Mouse (Mus musculus) frontal cortex, postnatal 10 days (tissue): ENCODE measurements at regions not wholly inside any gene's neighbourhood (a gene's known extent, or its start where the extent isn't known, plus 50 kb on each side); places are given as distances from the start of the nearest gene placed in this dataset.

Experiments used
- DNase-seq, 2 experiments: peaks; one replicate each; pipeline ENCODE4 v3.0.0; 2022; ENCODE audit warnings: low spot score in 2 of 2, mixed read lengths in 1 of 2

GRCm38 (mm10) chr4:150725443-150726135, 73.6 kb upstream of the Slc45a1 start:
- DNase-seq: no peak

GRCm38 (mm10) chr4:150724823-150725222, 72.8 kb upstream of the Slc45a1 start:
- no peak for DNase-seq

GRCm38 (mm10) chr4:150721619-150722283, 69.8 kb upstream of the Slc45a1 start:
- DNase-seq: no peak

- DNase-seq: no peak
These were observed 65.9 kb upstream of the Slc45a1 start for GRCm38 (mm10) chr4:150717866-150718265.

- DNase-seq: no peak
These were observed 63.1 kb upstream of the Slc45a1 start for GRCm38 (mm10) chr4:150715051-150715450.

GRCm38 (mm10) chr4:150713291-150713690, 61.3 kb upstream of the Slc45a1 start:
- no peak for DNase-seq

- no peak for DNase-seq
These were observed 60.9 kb upstream of the Slc45a1 start for GRCm38 (mm10) chr4:150712856-150713255.

- no peak for DNase-seq
These were observed 59.7 kb upstream of the Slc45a1 start for GRCm38 (mm10) chr4:150711646-150712045.

- DNase-seq: no peak
These were observed 57.6 kb upstream of the Slc45a1 start for GRCm38 (mm10) chr4:150709391-150710130.

GRCm38 (mm10) chr4:150708572-150708984, 56.6 kb upstream of the Slc45a1 start:
- no peak for DNase-seq

GRCm38 (mm10) chr4:150707725-150708571, 56.0 kb upstream of the Slc45a1 start:
- no peak for DNase-seq

GRCm38 (mm10) chr4:150706793-150707724, 55.1 kb upstream of the Slc45a1 start:
- no peak for DNase-seq

GRCm38 (mm10) chr4:150706291-150706690, 54.3 kb upstream of the Slc45a1 start:
- DNase-seq: no peak

- DNase-seq: no peak
These were observed 51.3 kb upstream of the Slc45a1 start for GRCm38 (mm10) chr4:150703266-150703665.
